1 mouse cellular context compared by ENCODE assay signal in the genomic region with DNA sequence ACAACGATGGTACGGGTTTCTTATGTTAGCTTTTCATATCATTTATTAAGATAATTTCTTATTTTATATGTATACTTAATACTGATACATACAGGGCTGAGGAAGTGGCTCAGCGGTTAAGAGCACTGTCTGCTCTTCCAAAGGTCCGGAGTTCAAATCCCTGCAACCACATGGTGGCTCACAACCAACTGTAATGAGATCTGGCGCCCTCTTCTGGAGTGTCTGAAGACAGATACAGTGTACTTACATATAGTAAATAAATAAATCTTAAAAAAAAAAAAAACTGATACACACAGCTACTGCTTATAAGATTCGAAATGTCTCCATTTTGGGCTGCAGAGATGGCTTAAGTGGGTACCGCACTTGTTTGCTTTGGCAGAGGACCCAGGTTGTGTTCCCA.
TF ChIP-seq lines count a peak whose summit lies in the region.

No protein-coding gene starts in this region.

TF ChIP-seq in MEL, 35 proteins besides CTCF, POLR2A, EP300 and RAD21:
- TF ChIP-seq USF2 (IDR thresholded peaks at IDR 0.05; ENCODE audit: borderline replicate concordance in 1 of 2, insufficient read depth in 1 of 2, low read depth in 1 of 2, low read length in 2 of 2): no peak
- no peak for TF ChIP-seq POLR2AphosphoS5 (IDR thresholded peaks at IDR 0.05; ENCODE audit: borderline replicate concordance, low read depth, low read length)
- TF ChIP-seq GATA1 (IDR thresholded peaks at IDR 0.05; ENCODE audit: low read depth, low read length): no peak
- TF ChIP-seq SMC3 (IDR thresholded peaks at IDR 0.05; ENCODE audit: low read depth, low read length): peak; percentile 45
- TF ChIP-seq KAT2A (conservative IDR thresholded peaks at IDR 0.05; ENCODE audit: low read depth, low read length): no peak
- TF ChIP-seq GABPA (IDR thresholded peaks at IDR 0.05; ENCODE audit: low read depth, low read length): no peak
TF ChIP-seq in MEL: peak in this region for 1.
